Mouse (Mus musculus) mature B cell (primary cell): Measurements from ENCODE around the gene Arvcf.

Experiments
- in situ Hi-C: fragments of 300-500 bp; cut with MboI; formaldehyde crosslinking; loops from 2 replicates; pipeline ENCODE4 v1.14.3; 2019

The Arvcf gene

DNA sequence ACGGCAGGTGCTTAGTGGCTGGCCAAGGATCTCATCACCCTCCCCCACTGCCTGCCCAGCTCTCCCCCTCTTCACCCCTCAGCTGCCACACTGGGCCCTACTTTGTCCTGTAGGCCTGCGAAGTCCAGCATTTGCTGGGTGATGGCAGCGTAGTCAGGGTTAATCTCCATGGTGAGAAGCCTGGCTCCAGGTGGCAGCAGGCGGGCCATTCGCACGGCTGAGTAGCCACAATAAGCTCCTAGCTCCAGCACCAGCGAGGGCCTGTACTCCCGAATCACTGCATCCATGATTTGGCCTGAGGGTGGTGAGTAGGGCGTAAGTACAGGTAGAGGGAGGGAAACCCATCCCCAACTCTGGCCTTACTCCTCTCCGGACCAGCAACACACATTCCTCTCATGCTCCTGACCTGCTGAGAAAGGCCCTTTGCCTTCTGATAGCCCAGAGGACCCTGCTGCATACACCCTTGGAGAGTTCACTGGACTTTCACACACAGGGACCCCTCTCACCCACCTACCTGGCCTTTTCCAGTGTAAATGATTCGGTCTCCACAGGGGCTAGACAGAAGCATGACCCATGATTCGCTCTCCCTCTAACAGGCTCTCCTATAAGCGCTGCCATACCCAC, 63.2 kb downstream of the Arvcf start:
- in situ Hi-C loops, result no loop called here

- in situ Hi-C loops, result no loop called here
Observed at GRCm38 (mm10) chr16:18411802-18412476, 64.0 kb downstream of the Arvcf start.

DNA sequence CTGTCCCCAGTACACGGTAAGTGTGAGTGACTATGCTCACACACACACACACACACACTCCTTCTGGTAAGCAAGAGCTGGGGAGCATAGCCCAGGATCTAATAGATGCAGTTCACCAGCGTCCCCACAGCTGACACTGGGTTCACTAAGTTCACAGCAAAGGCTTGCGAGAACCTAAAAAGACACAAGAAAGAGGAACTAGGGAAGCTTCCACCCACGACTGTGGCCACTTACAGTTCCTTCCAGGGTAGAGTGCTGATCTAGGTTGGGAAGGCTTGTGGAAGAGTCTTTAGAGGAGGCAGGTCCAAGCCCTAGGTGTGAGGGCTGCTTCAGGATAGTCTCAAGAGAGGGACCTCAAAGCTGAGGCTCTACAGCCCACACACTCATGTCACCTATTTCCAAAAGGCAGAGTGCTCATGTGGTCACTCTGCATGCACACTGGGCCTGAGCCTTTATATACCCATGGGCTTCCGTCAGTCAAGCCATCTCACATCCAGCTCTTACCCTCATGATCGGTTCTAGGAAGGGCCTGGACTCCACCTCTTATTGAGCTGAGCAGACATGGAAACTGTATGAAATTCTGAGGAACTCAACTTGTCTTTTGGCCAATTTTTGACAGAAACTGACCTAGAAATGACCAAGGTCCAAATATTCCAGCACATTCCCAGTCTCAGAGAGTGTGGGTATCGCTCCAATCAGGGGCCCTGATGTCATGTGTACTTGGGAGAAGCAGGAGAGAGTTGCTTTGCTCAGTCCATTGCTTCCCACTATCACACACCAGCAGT, 65.2 kb downstream of the Arvcf start:
- in situ Hi-C loops, result no loop called here

GRCm38 (mm10) chr16:18416094-18416761, 68.2 kb downstream of the Arvcf start:
- in situ Hi-C loops, result no loop called here

DNA sequence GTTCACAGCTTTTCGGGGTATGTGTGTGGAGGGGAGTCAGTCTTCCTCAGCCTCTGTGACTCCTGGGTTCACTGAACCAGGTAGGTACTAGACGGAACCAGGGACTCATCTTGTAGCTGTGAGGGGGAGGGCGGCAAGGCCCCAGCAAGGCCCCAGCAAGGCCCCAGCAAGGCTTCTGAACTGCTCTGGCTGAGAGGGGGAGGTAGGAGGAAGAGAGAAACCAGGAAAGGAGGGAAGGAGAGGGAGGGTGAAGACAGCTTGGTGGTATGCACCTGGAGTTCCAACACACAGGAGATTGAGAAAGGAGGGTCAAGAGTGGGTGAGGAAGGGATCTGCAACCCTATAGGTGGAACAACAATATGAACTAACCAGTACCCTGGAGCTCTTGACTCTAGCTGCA, 68.9 kb downstream of the Arvcf start:
- in situ Hi-C loops, result no loop called here

DNA sequence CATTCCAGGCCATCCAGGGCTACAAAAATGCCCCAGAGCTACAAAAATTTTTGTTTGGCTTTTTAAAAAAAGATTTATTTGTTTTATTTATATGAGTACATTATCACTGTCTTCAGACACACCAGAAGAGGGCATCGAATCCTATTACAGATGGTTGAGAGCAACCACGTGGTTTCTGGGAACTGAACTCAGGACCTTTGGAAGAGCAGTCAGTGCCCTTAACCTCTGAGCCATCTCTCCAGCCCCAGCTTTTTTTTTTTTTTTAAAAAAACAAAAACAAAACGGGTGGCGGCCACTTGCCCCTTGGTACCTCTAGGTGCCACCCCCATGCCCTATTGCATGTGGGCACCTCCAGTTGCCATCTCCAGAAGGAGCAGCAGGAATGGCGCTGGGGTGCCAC, 69.5 kb downstream of the Arvcf start:
- in situ Hi-C loops, result no loop called here

GRCm38 (mm10) chr16:18418756-18419602, 71.0 kb downstream of the Arvcf start:
- in situ Hi-C loops, result no loop called here

GRCm38 (mm10) chr16:18419603-18420026, 71.6 kb downstream of the Arvcf start:
- in situ Hi-C loops, result no loop called here

DNA sequence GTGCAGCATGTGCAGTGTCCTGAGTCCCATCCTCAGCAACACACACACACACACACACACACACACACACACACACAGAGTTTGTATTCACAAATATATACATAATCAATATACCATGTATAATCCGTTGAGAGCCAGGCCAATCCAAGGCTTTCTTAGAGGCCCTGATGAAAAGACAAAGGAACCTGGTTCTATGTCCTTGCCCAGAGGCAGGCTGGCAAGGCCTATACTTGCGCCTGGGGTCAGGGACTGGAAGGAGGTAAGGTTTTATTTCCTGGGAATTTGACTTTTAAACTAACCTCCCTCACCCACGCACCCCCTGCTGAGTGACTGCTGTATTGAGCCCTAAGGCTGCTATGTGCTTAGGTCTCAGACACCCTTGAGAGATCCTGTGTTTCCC, 72.6 kb downstream of the Arvcf start:
- in situ Hi-C loops, result no loop called here

- in situ Hi-C loops, result no loop called here
Observed at GRCm38 (mm10) chr16:18423203-18423914, 75.4 kb downstream of the Arvcf start.

DNA sequence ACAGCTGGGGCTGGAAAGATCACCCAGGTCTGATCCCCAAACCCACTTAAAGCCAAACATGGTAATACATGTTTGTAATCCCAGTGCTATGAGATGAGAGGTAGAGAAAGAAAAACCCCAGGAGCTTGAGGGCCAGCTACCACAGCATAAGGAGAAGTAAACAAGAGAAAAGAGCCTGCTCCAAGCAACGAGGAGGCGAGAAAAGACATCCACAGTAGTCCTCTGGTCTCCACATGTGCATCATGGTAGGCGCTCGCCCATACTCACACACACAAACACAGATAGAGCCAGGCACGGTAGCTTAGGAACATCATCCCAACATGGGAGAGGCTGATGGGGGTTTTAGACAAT, 75.9 kb downstream of the Arvcf start:
- in situ Hi-C loops, result no loop called here

GRCm38 (mm10) chr16:18424364-18425045, 76.5 kb downstream of the Arvcf start:
- in situ Hi-C loops, result no loop called here

DNA sequence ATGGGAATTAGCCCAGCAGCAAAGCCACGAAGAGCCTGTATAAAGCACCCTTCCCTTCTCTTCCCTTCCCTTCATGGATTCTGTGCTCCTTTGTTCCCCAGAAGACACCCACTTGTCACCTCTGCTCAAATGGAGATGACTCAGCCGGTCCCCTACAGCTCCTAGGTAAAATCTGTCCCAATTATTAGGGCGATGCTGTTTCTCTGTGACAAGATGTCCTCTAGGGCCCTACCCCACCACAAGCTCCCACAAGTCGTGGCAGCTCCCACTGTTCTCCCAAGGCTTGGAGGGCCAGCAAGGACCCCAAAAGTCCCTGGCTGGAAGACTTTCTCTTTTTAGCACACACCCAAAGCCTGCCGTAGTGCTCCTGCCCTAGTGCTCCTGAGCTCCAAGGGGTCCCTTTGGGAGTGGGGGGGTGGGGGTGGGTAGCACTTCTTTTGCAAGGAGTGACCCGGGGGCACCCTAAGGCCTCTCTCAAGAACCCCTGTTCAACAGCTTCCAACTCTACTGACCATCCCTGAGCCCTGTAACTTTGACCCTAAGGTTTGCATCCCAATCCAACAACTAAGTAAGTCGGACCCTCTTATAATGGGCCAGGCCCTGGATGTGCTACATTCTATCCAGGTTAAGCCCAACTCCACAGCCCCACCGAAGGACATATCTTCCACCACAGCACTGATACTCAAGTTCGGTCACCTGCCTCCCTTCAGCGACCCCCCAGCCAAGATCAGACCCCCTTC, 77.7 kb downstream of the Arvcf start:
- in situ Hi-C loops, result no loop called here

DNA sequence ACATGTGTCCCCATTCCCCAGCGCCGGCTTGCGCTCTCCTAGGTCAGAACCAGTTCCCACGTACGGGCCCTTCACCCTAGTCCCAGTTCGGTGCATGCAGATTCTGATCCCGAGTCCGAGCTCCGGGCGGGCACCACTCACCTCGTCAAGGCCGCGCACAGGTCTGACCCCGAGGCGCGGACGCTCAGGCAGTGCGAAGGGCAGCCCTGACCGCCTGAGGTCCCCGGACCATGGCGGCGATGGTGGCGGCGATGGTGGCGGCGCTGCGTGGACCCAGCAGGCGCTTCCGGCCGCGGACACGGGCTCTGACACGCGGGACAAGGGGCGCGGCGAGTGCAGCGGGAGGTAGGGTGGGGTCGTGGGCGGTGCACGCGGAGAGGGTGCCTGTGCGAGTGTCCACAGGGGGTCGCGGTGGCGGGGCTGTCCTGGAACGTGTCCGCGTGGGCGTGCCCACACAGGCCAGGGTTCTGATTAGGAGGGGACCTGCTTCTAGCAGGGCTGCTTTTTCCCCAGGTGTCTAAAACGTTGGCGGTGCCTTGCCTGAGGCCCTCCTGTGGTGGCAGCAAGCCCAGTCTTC, 78.3 kb downstream of the Arvcf start, which contains the start of gene Txnrd2:
Txnrd2 (plus strand) TSS at position 170 of the 577 bp plus-strand sequence.
- in situ Hi-C loops, result no loop called here

DNA sequence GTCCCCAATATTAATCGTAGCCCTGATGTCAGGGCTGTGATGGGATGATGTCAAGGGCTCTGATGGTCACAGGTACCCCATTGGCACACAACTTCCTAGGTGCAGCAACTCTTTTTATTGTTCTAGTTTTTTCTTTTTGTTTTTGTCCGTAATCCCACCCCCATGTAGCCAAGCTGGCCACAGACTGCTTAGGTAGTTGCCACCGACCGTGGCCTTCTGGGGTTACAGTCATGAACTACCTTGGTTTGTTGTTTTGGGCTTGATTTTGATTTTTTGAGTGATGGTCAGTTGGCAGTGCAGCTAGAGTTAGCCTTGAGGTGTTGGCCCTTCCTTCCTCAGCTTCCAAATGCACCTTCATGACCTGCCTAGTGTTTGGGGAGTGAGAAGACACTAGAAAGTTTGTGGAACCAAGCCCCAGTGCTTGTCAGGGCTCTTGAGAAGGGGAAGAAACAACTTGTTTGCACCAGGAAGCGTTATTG, 78.9 kb downstream of the Arvcf start, which contains the start of gene Comt:
Comt (minus strand) TSS at position 51 of the 479 bp plus-strand sequence.
- in situ Hi-C loops, result no loop called here

- in situ Hi-C loops, result no loop called here
Observed at GRCm38 (mm10) chr16:18428011-18428515, 80.1 kb downstream of the Arvcf start.

- in situ Hi-C loops, result no loop called here
Observed at GRCm38 (mm10) chr16:18428516-18429042, 80.6 kb downstream of the Arvcf start.

GRCm38 (mm10) chr16:18429641-18430040, 81.7 kb downstream of the Arvcf start:
- in situ Hi-C loops, result no loop called here
